Mouse (Mus musculus): ENCODE results near the gene Atg16l2. TPM values are rescaled to one million over a fixed set of nuclear protein-coding genes. Genes with fewer than 3 reads are reported as not detected.

Atg16l2 gene
- polyA plus RNA-seq, 1 experiment from 2014 or later: 14.8 TPM

GRCm38 (mm10) chr7:101336686-101337085, 34.6 kb upstream of the Atg16l2 start:
- H3K36me3 ChIP-seq (ENCODE audit: control insufficient read depth, insufficient read depth, low read length): no peaks in the 10 kb centered on the region
- WGBS: 84% methylated on average over 3 of the region's 3 CpGs
- H3K27ac ChIP-seq (ENCODE audit: low read depth, low read length): no peak overlapping the region
- no peaks in the 10 kb centered on the region for H3K9me3 ChIP-seq (ENCODE audit: control insufficient read depth, low read length)
- no peaks in the 10 kb centered on the region for H3K27me3 ChIP-seq (ENCODE audit: control insufficient read depth, insufficient read depth, low read length)
- no peak overlapping the region for H3K4me2 ChIP-seq
- ATAC-seq (ENCODE audit: low FRiP score) (no peak), DNase-seq (ENCODE audit: low spot score, missing footprints) (no peak)
- H3K4me1 ChIP-seq (ENCODE audit: control insufficient read depth, insufficient read depth, low read length): no peaks in the 10 kb centered on the region
- H3K9ac ChIP-seq (ENCODE audit: low read length): no peak overlapping the region
- no peak overlapping the region for H3K4me3 ChIP-seq (ENCODE audit: low read depth, low read length)

- DNase-seq (ENCODE audit: low spot score, missing footprints) (no peak), ATAC-seq (ENCODE audit: low FRiP score) (no peak)
- Histone ChIP-seq H3K4me2 (no peak overlapping the region), H3K4me1 (ENCODE audit: control insufficient read depth, insufficient read depth, low read length) (no peaks in the 10 kb centered on the region), H3K27me3 (ENCODE audit: control insufficient read depth, insufficient read depth, low read length) (no peaks in the 10 kb centered on the region), H3K27ac (ENCODE audit: low read depth, low read length) (no peak overlapping the region), H3K9ac (ENCODE audit: low read length) (no peak overlapping the region), H3K9me3 (ENCODE audit: control insufficient read depth, low read length) (no peaks in the 10 kb centered on the region), H3K36me3 (ENCODE audit: control insufficient read depth, insufficient read depth, low read length) (no peaks in the 10 kb centered on the region), H3K4me3 (ENCODE audit: low read depth, low read length) (no peak overlapping the region)
- WGBS: 97% methylated on average over 2 of the region's 2 CpGs
Measured at GRCm38 (mm10) chr7:101335228-101335627, 33.2 kb upstream of the Atg16l2 start.

GRCm38 (mm10) chr7:101332045-101332831, 30.2 kb upstream of the Atg16l2 start:
- Histone ChIP-seq H3K4me1 (ENCODE audit: control insufficient read depth, insufficient read depth, low read length) (no peaks in the 10 kb centered on the region), H3K27ac (ENCODE audit: low read depth, low read length) (no peak overlapping the region), H3K27me3 (ENCODE audit: control insufficient read depth, insufficient read depth, low read length) (no peaks in the 10 kb centered on the region), H3K4me2 (no peak overlapping the region), H3K4me3 (ENCODE audit: low read depth, low read length) (no peak overlapping the region), H3K36me3 (ENCODE audit: control insufficient read depth, insufficient read depth, low read length) (no peaks in the 10 kb centered on the region), H3K9me3 (ENCODE audit: control insufficient read depth, low read length) (no peaks in the 10 kb centered on the region), H3K9ac (ENCODE audit: low read length) (no peak overlapping the region)
- ATAC-seq (ENCODE audit: low FRiP score) (no peak), DNase-seq (ENCODE audit: low spot score, missing footprints) (peak; percentile 39)
- 89% methylated on average over 5 of the region's 5 CpGs for WGBS

- no peak for ATAC-seq (ENCODE audit: low FRiP score)
- H3K27me3 ChIP-seq (ENCODE audit: control insufficient read depth, insufficient read depth, low read length): no peaks in the 10 kb centered on the region
- H3K36me3 ChIP-seq (ENCODE audit: control insufficient read depth, insufficient read depth, low read length): no peaks in the 10 kb centered on the region
- no peak overlapping the region for H3K9ac ChIP-seq (ENCODE audit: low read length)
- 83% methylated on average over 4 of the region's 4 CpGs for WGBS
- H3K27ac ChIP-seq (ENCODE audit: low read depth, low read length): no peak overlapping the region
- DNase-seq (ENCODE audit: low spot score, missing footprints): no peak
- no peak overlapping the region for H3K4me3 ChIP-seq (ENCODE audit: low read depth, low read length)
- H3K4me2 ChIP-seq: no peak overlapping the region
- H3K4me1 ChIP-seq (ENCODE audit: control insufficient read depth, insufficient read depth, low read length): no peaks in the 10 kb centered on the region
- H3K9me3 ChIP-seq (ENCODE audit: control insufficient read depth, low read length): no peaks in the 10 kb centered on the region
Measured at GRCm38 (mm10) chr7:101330841-101331173, 28.8 kb upstream of the Atg16l2 start.

- no peak for ATAC-seq (ENCODE audit: low FRiP score)
- H3K27me3 ChIP-seq (ENCODE audit: control insufficient read depth, insufficient read depth, low read length): no peaks in the 10 kb centered on the region
- H3K4me1 ChIP-seq (ENCODE audit: control insufficient read depth, insufficient read depth, low read length): no peaks in the 10 kb centered on the region
- H3K27ac ChIP-seq (ENCODE audit: low read depth, low read length): no peak overlapping the region
- DNase-seq (ENCODE audit: low spot score, missing footprints): peak; percentile 67
- H3K9me3 ChIP-seq (ENCODE audit: control insufficient read depth, low read length): no peaks in the 10 kb centered on the region
- H3K4me3 ChIP-seq (ENCODE audit: low read depth, low read length): no peak overlapping the region
- no peak overlapping the region for H3K9ac ChIP-seq (ENCODE audit: low read length)
- no peaks in the 10 kb centered on the region for H3K36me3 ChIP-seq (ENCODE audit: control insufficient read depth, insufficient read depth, low read length)
- no peak overlapping the region for H3K4me2 ChIP-seq
- 68% methylated on average over 10 of the region's 10 CpGs for WGBS
Measured at GRCm38 (mm10) chr7:101330074-101330840, 28.2 kb upstream of the Atg16l2 start.

- Histone ChIP-seq H3K9ac (ENCODE audit: low read length) (no peak overlapping the region), H3K9me3 (ENCODE audit: control insufficient read depth, low read length) (no peaks in the 10 kb centered on the region), H3K4me1 (ENCODE audit: control insufficient read depth, insufficient read depth, low read length) (no peaks in the 10 kb centered on the region), H3K4me3 (ENCODE audit: low read depth, low read length) (no peak overlapping the region), H3K4me2 (no peak overlapping the region), H3K27ac (ENCODE audit: low read depth, low read length) (no peak overlapping the region), H3K36me3 (ENCODE audit: control insufficient read depth, insufficient read depth, low read length) (no peaks in the 10 kb centered on the region), H3K27me3 (ENCODE audit: control insufficient read depth, insufficient read depth, low read length) (no peaks in the 10 kb centered on the region)
- DNase-seq (ENCODE audit: low spot score, missing footprints): no peak
- WGBS: 86% methylated on average over 4 of the region's 4 CpGs
- no peak for ATAC-seq (ENCODE audit: low FRiP score)
Measured at GRCm38 (mm10) chr7:101329606-101330005, 27.6 kb upstream of the Atg16l2 start.

- no peak overlapping the region; the same call in 1 of the 2 replicates for H3K9ac ChIP-seq (ENCODE audit: low read length)
- no peak overlapping the region for H3K4me3 ChIP-seq (ENCODE audit: low read depth, low read length)
- 72% methylated on average over 4 of the region's 4 CpGs for WGBS
- ATAC-seq (ENCODE audit: low FRiP score): no peak
- no peaks in the 10 kb centered on the region for H3K36me3 ChIP-seq (ENCODE audit: control insufficient read depth, insufficient read depth, low read length)
- no peak for DNase-seq (ENCODE audit: low spot score, missing footprints)
- H3K9me3 ChIP-seq (ENCODE audit: control insufficient read depth, low read length): no peaks in the 10 kb centered on the region
- H3K27ac ChIP-seq (ENCODE audit: low read depth, low read length): no peak overlapping the region
- no peaks in the 10 kb centered on the region for H3K27me3 ChIP-seq (ENCODE audit: control insufficient read depth, insufficient read depth, low read length)
- H3K4me2 ChIP-seq: no peak overlapping the region
- no peaks in the 10 kb centered on the region for H3K4me1 ChIP-seq (ENCODE audit: control insufficient read depth, insufficient read depth, low read length)
Measured at GRCm38 (mm10) chr7:101328621-101329158, 26.6 kb upstream of the Atg16l2 start.

- ATAC-seq (ENCODE audit: low FRiP score) (no peak), DNase-seq (ENCODE audit: low spot score, missing footprints) (peak; percentile 68)
- Histone ChIP-seq H3K9me3 (ENCODE audit: control insufficient read depth, low read length) (no peaks in the 10 kb centered on the region), H3K4me2 (no peak overlapping the region), H3K4me1 (ENCODE audit: control insufficient read depth, insufficient read depth, low read length) (no peaks in the 10 kb centered on the region), H3K9ac (ENCODE audit: low read length) (no peak overlapping the region), H3K27me3 (ENCODE audit: control insufficient read depth, insufficient read depth, low read length) (peaks cover 2% of the 10 kb centered on the region; the same call in 1 of the 2 replicates), H3K4me3 (ENCODE audit: low read depth, low read length) (no peak overlapping the region), H3K36me3 (ENCODE audit: control insufficient read depth, insufficient read depth, low read length) (no peaks in the 10 kb centered on the region), H3K27ac (ENCODE audit: low read depth, low read length) (no peak overlapping the region)
- WGBS: 87% methylated on average over 2 of the region's 2 CpGs
Measured at GRCm38 (mm10) chr7:101327786-101328185, 25.7 kb upstream of the Atg16l2 start.

- WGBS: 68% methylated on average over 5 of the region's 5 CpGs
- DNase-seq (ENCODE audit: low spot score, missing footprints): no peak
- Histone ChIP-seq H3K4me1 (ENCODE audit: control insufficient read depth, insufficient read depth, low read length) (no peaks in the 10 kb centered on the region), H3K27ac (ENCODE audit: low read depth, low read length) (no peak overlapping the region), H3K27me3 (ENCODE audit: control insufficient read depth, insufficient read depth, low read length) (peaks cover 4% of the 10 kb centered on the region; the same call in 1 of the 2 replicates), H3K4me3 (ENCODE audit: low read depth, low read length) (no peak overlapping the region), H3K9ac (ENCODE audit: low read length) (no peak overlapping the region), H3K36me3 (ENCODE audit: control insufficient read depth, insufficient read depth, low read length) (no peaks in the 10 kb centered on the region), H3K4me2 (no peak overlapping the region), H3K9me3 (ENCODE audit: control insufficient read depth, low read length) (no peaks in the 10 kb centered on the region)
- no peak for ATAC-seq (ENCODE audit: low FRiP score)
Measured at GRCm38 (mm10) chr7:101327263-101327662, 25.2 kb upstream of the Atg16l2 start.
